Mouse (Mus musculus) myocyte (in vitro differentiated cells): Measurements from ENCODE around the gene Prkg1.

ENCODE experiments used
- E2F4 ChIP-seq: IDR thresholded peaks from one replicate; pipeline ENCODE4 v1.6.1; 2011; ENCODE audit warnings: mild to moderate bottlenecking, control low read depth, moderate library complexity; ENCODE audit not compliant: insufficient read depth
- MAX ChIP-seq: IDR thresholded peaks from one replicate; pipeline ENCODE4 v1.6.1; 2011; ENCODE audit warnings: low read depth, mild to moderate bottlenecking, control low read depth
- MYOD1 ChIP-seq, 3 experiments: IDR thresholded peaks; one replicate each; pipeline ENCODE4 v1.6.1; 2011; ENCODE audit warnings: control low read depth in 2 of 3, low read depth in 2 of 3, mild to moderate bottlenecking in 2 of 3, moderate library complexity in 1 of 3; ENCODE audit not compliant: insufficient read length in 2 of 3, control insufficient read depth in 1 of 3
- POLR2A ChIP-seq: IDR thresholded peaks from one replicate; pipeline ENCODE4 v1.6.1; 2011; ENCODE audit warnings: low read depth, mild to moderate bottlenecking, control low read depth, moderate library complexity; ENCODE audit not compliant: insufficient read length
- SRF ChIP-seq: IDR thresholded peaks from one replicate; pipeline ENCODE4 v1.6.1; 2011; ENCODE audit warnings: low read depth; ENCODE audit not compliant: control insufficient read depth, insufficient read length
- USF1 ChIP-seq: IDR thresholded peaks from one replicate; pipeline ENCODE4 v1.6.1; 2011; ENCODE audit warnings: low read depth, mild to moderate bottlenecking, control low read depth, moderate library complexity

DNA sequence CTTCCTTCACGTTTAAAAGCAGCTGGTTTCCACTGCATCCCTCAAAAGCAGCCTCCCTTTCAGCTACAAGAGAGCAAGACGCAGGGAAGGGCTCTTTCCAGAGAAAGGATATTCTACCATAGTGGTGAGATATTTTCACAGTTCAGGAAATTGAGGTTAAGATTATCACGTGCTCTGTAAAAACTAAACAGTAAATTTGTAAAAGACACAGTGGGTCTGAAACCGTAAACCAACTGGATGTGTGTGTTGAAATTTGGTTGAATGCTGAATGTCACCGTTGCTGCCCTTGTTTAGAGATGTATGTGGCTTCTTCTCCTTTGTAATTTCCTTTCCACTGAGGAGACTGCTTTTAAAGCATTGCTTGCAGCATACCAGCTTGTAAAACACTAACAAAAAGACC is 565.2 kb downstream of the Prkg1 start:
- no peak for TF ChIP-seq POLR2A
- TF ChIP-seq E2F4, result no peak
- TF ChIP-seq MAX, result no peak
- no peak for TF ChIP-seq MYOD1 (IDR thresholded peaks at IDR 0.05; ENCODE audit: control insufficient read depth in 1 of 3, insufficient read length in 2 of 3, low read depth in 2 of 3)
- TF ChIP-seq USF1, result no peak
- TF ChIP-seq SRF, result no peak
